Mouse (Mus musculus) neural tube, embryonic 13.5 days (tissue): ENCODE measurements at regions not wholly inside any gene's neighbourhood (a gene's known extent, or its start where the extent isn't known, plus 50 kb on each side); places are given as distances from the start of the nearest gene placed in this dataset.
A peak's percentile ranks its signal among the peaks of the same experiment; 100 is the strongest.

ENCODE experiments used
- ATAC-seq: fragments of 200-750 bp; cut with Nextera tagmentation; 2 replicates; pipeline ENCODE4 v1.8.0; 2017; ENCODE audit warnings: low read depth, mild to moderate bottlenecking, moderate TSS enrichment, moderate library complexity
- H3K27ac ChIP-seq: fragments of 300-500 bp; sonication (generic); replicated peaks from 2 replicates; pipeline ENCODE4 v1.5.1; 2015; ENCODE audit warnings: moderate library complexity, mild to moderate bottlenecking, inconsistent platforms
- H3K27me3 ChIP-seq: fragments of 300-500 bp; sonication (generic); 2 replicates; pipeline ENCODE4 v1.6.1; 2015; ENCODE audit warnings: mild to moderate bottlenecking, inconsistent platforms
- H3K36me3 ChIP-seq: fragments of 300-500 bp; sonication (generic); 2 replicates; pipeline ENCODE4 v1.6.1; 2015; ENCODE audit warnings: mild to moderate bottlenecking, inconsistent platforms
- H3K4me1 ChIP-seq: fragments of 300-500 bp; sonication (generic); replicated peaks from 2 replicates; pipeline ENCODE4 v1.6.1; 2015; ENCODE audit warnings: inconsistent platforms
- H3K4me2 ChIP-seq: fragments of 300-500 bp; sonication (generic); 2 replicates; pipeline ENCODE4 v1.6.1; 2015; ENCODE audit warnings: inconsistent platforms, mild to moderate bottlenecking, moderate library complexity
- H3K4me3 ChIP-seq: fragments of 300-500 bp; sonication (generic); 2 replicates; pipeline ENCODE4 v1.5.1; 2015; ENCODE audit warnings: mild to moderate bottlenecking, inconsistent platforms
- H3K9ac ChIP-seq: fragments of 300-500 bp; sonication (generic); 2 replicates; pipeline ENCODE4 v1.6.1; 2015; ENCODE audit warnings: moderate library complexity, mild to moderate bottlenecking, inconsistent platforms
- H3K9me3 ChIP-seq: fragments of 300-500 bp; sonication (generic); 2 replicates; pipeline ENCODE4 v1.6.1; 2016; ENCODE audit warnings: inconsistent platforms
- WGBS: fragments of 180-500 bp; shearing (Covaris S2); methylation state at CpG from one replicate; pipeline ENCODE4 v1.1.7; 2015; 5-methylcytosine and 5-hydroxymethylcytosine counted together

DNA sequence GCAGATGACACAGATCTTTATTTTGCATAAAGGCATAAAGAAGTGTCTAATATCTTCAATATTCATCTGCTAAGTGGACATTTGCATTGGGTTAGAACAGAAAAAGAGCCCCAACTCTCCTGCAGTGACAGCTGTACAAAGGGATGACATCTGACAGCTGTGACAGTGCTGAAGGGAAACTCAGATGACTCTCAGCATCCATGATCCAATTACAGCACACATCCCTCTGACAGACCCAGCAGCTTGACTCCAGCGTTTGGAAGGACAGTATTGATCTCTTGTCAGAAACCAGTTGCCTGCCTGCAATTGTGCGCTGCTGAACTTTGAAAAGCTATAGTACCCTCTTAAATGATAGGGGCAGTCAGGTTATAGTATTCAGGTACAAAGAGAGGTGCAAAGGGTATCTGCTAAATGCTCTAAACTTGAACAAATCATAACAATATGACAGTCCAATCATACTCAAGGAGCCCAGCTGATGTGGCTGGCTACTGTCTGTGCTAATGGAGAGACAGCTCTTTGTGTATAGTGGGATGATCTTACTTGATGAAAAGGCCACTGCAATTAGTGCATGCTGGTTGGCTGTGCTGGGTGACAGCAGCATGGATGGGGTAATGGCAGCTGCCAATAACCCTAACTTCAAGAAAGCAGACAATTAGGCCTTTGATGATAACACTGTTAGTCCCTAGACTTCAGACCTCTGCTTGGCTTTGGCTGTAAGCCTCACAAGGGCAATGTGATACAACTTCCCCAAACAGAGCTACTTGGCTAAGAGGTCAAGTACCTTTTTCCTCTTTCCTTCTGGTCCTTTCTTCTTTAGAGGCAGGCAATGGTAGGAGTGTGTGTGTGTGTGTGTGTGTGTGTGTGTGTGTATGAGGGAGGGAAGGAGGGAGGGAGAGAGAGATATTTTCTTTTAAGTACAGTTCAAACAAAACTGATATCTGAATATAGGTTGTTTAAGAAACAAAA is 662.9 kb downstream of the Nr4a2 start:
- WGBS: 61% methylated on average over 2 of the region's 2 CpGs
- no peaks in the 10 kb centered on the region for H3K36me3 ChIP-seq
- no peak overlapping the region for H3K4me3 ChIP-seq
- H3K9ac ChIP-seq: no peak overlapping the region
- peaks cover 19% of the 10 kb centered on the region for H3K4me1 ChIP-seq
- no peaks in the 10 kb centered on the region for H3K9me3 ChIP-seq
- no peaks in the 10 kb centered on the region for H3K27me3 ChIP-seq
- H3K27ac ChIP-seq: no peak overlapping the region
- H3K4me2 ChIP-seq: no peak overlapping the region
- ATAC-seq: no peak

DNA sequence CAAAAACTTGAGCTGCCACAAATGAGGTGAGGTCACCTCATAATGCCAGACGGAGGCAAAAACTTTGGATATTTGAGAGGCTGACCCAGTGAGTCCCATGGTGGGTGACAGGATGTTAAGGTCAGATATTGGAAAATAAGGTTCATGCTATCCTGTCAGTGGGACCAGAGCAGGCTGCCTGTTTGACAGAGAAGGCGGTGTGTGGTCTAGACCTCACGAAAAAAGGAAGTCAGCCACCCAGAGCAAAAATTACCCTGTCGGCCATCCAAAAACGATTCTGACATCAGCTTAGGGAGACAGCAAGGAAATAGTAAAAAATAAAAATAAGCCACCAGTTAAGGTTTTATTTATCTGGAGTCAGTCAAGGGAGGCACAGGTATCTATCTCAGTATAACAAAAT is 664.4 kb downstream of the Nr4a2 start:
- Histone ChIP-seq H3K27me3 (no peaks in the 10 kb centered on the region), H3K27ac (no peak overlapping the region), H3K4me1 (peaks cover 27% of the 10 kb centered on the region), H3K4me3 (no peak overlapping the region), H3K4me2 (no peak overlapping the region), H3K9me3 (no peaks in the 10 kb centered on the region), H3K36me3 (no peaks in the 10 kb centered on the region), H3K9ac (no peak overlapping the region)
- no peak for ATAC-seq
- 79% methylated on average over 5 of the region's 5 CpGs for WGBS

DNA sequence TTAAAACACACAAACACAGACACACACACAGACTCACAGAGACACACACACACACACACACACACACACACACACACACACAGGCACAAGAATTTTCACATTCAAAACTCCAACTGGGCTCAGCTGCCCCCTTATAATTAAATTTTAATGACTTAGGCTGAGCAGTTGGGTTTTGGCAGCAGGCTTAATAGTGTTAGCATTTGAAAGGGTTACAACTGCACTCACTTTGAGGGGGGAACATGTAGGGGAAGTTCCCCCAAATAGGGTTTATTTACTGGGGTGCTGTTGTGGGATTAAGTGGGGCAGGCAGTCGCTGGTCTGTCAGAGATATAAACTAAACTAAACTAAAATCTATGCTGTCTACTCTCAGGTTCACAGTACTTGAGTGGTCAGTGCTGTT is 666.2 kb downstream of the Nr4a2 start:
- 19% methylated on average over 1 of the region's 1 CpGs for WGBS
- no peak overlapping the region for H3K9ac ChIP-seq
- H3K27ac ChIP-seq: no peak overlapping the region
- ATAC-seq: peak; percentile 65; the same call in 1 of the 2 replicates
- H3K9me3 ChIP-seq: no peaks in the 10 kb centered on the region
- H3K27me3 ChIP-seq: no peaks in the 10 kb centered on the region
- H3K36me3 ChIP-seq: no peaks in the 10 kb centered on the region
- H3K4me3 ChIP-seq: no peak overlapping the region
- peaks cover 28% of the 10 kb centered on the region for H3K4me1 ChIP-seq
- H3K4me2 ChIP-seq: no peak overlapping the region

DNA sequence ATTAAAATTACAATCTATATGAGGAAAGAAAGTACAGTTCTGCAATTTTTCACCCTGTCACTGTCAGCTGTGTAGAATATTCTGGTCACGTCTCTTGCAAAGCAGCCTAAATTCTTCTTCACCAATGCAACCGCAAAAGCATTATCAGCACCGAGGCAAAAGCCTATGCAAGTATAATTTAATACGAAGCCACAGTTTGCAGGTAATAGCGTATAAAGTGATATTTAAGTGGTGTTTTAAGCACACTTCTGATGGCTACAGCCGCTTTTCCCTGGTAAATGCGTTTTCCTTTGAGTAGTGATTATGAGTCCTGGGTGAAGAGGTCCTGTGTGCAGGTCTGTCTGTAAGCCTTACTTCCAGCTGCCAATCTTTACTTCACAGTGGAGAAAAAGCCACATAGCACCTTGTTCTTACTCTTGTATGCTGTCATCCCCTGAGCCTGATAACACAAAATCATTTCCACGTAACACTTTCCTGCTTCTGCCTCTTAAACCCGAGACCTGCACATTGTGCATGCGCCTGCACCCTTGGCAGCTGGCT is 667.9 kb downstream of the Nr4a2 start:
- Histone ChIP-seq H3K4me3 (no peak overlapping the region), H3K4me2 (no peak overlapping the region), H3K9ac (no peak overlapping the region), H3K27ac (no peak overlapping the region), H3K27me3 (no peaks in the 10 kb centered on the region), H3K4me1 (peaks cover 28% of the 10 kb centered on the region), H3K36me3 (no peaks in the 10 kb centered on the region), H3K9me3 (no peaks in the 10 kb centered on the region)
- WGBS: 59% methylated on average over 10 of the region's 10 CpGs
- no peak for ATAC-seq

DNA sequence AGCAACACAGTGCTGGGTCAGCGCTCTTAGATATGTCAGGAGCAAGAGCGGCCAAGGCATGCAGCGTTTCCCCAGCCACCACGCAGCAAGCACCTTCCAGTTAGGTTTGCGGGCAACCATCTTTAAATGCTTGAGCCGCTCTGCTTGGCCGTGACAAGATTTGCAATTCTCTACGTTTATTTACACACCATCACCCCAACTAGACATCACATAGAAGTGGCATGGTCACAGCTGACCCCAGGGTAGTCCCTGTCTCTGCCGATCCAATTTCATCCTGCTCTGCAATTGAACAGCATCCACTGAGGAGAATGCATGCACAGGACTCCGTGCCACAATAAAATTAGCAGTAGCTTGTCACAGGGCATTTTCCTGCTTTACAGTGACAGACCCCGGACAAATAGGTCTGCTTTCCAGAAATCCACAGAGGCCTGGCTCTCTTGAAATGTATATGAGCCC is 669.2 kb downstream of the Nr4a2 start:
- ATAC-seq: peak; percentile 79

DNA sequence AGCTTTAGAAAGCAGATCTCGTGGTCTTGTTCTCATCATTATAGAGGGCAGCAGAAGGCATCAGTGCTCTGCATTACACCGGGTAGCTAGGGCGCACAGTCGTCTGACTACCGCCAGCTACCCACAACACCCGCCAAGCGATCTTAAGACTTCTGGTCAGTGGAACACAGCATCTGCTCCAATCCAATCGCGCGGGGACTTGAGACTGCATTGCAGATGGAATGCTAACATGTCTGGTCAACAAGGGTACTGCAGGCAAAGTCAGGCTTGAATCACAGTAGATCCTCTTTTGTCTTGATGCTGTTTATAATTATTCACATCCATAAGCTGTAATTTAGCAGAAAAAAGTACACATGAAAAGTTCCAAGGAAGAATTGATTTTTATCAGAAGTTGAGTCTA is 682.9 kb downstream of the Nr4a2 start:
- H3K27ac ChIP-seq: no peak overlapping the region
- no peaks in the 10 kb centered on the region for H3K27me3 ChIP-seq
- no peak for ATAC-seq
- H3K4me2 ChIP-seq: no peak overlapping the region
- no peak overlapping the region for H3K9ac ChIP-seq
- 78% methylated on average over 10 of the region's 10 CpGs for WGBS
- no peak overlapping the region for H3K4me3 ChIP-seq
- no peaks in the 10 kb centered on the region for H3K36me3 ChIP-seq
- H3K9me3 ChIP-seq: no peaks in the 10 kb centered on the region
- H3K4me1 ChIP-seq: no peaks in the 10 kb centered on the region

More for the DNA sequence above, 669.2 kb downstream of the Nr4a2 start:
- Histone ChIP-seq H3K4me2 (peak overlapping the region; percentile 55), H3K9ac (peak overlapping the region; percentile 58), H3K9me3 (no peaks in the 10 kb centered on the region), H3K27me3 (no peaks in the 10 kb centered on the region), H3K36me3 (no peaks in the 10 kb centered on the region), H3K27ac (peak overlapping the region; percentile 56), H3K4me3 (peak overlapping the region; percentile 31), H3K4me1 (peaks cover 28% of the 10 kb centered on the region)
- 6% methylated on average over 11 of the region's 11 CpGs for WGBS
